Mouse (Mus musculus) liver, embryonic 14.5 days (tissue): ENCODE measurements at regions not wholly inside any gene's neighbourhood (a gene's known extent, or its start where the extent isn't known, plus 50 kb on each side); places are given as distances from the start of the nearest gene placed in this dataset.

ENCODE experiments used
- CTCF ChIP-seq: IDR thresholded peaks from 2 replicates; pipeline ENCODE4 v1.5.1; 2016; ENCODE audit warnings: antibody characterized with exemption, low read depth, control low read depth
- EP300 ChIP-seq: IDR thresholded peaks from 2 replicates; pipeline ENCODE4 v1.6.1; 2016; ENCODE audit warnings: antibody characterized with exemption, low read depth

- no peak for TF ChIP-seq CTCF
- no peak for TF ChIP-seq EP300
Observed at GRCm38 (mm10) chr4:125191680-125192079, 64.0 kb upstream of the Zc3h12a start.
